In the genomic region with DNA sequence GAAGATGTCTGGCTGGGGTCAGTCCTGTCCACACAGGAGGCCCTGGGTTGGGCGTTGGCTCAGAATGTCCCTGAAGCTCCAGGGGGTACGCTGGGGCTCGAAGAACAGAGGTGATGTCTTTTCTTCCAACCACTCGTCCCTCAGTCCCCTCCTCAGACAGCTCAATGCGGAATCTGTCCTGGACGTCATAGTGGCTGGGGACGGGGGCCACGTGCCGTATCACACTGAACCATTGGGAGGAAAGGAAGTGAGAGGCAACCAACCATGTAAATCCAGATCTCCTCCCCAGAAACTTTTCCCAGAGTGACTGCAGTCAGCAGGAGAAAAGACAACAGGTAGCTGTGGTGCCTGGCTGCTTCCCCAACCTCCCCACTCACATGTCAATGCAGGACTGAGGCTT, we compare ENCODE assay signal across 8 mouse cellular contexts. TPM values are rescaled to one million over a fixed set of nuclear protein-coding genes. Genes with fewer than 3 reads are reported as not detected.
DNase-seq lines count a peak whose midpoint lies in the region; ATAC-seq and TF ChIP-seq lines count a peak whose summit lies in the region.

No protein-coding gene starts in this region.

- H3K79me2 ChIP-seq in MEL (ENCODE audit: control insufficient read depth, insufficient read depth, low read length, poor library complexity): peaks cover 14% of the 10 kb centered on the region

- H3K4me1 ChIP-seq in heart, embryonic 13.5 days: peaks cover 34% of the 10 kb centered on the region
- H3K4me1 ChIP-seq in MEL (ENCODE audit: control insufficient read depth in 1 of 2, insufficient read depth in 2 of 2, low read length in 2 of 2): peaks cover 10 to 26% of the 10 kb centered on the region in 2 experiments
- peaks cover 29% of the 10 kb centered on the region for H3K4me1 ChIP-seq in hindbrain, embryonic 12.5 days
- H3K4me1 ChIP-seq in midbrain, embryonic 10.5 days: peaks cover 49% of the 10 kb centered on the region

- H3K27ac ChIP-seq in heart, embryonic 13.5 days (replicated peaks): no peak overlapping the region
- H3K27ac ChIP-seq in MEL (ENCODE audit: control insufficient read depth, low read depth, low read length): peak overlapping the region; percentile 16
- H3K27ac ChIP-seq in hindbrain, embryonic 12.5 days: no peak overlapping the region; the same call in 1 of the 2 replicates
- peak overlapping the region; percentile 97 for H3K27ac ChIP-seq in midbrain, embryonic 10.5 days (replicated peaks)

- H3K4me2 ChIP-seq in heart, embryonic 13.5 days: peak overlapping the region; percentile 80
- H3K4me2 ChIP-seq in hindbrain, embryonic 12.5 days (replicated peaks): peak overlapping the region; percentile 94

- peaks cover 33% of the 10 kb centered on the region for H3K36me3 ChIP-seq in heart, embryonic 13.5 days
- peaks cover 0 to 13% of the 10 kb centered on the region in 2 experiments; a peak in 2 of 4 replicates for H3K36me3 ChIP-seq in MEL (ENCODE audit: control insufficient read depth in 1 of 2, insufficient read depth in 2 of 2, low read length in 2 of 2)
- H3K36me3 ChIP-seq in hindbrain, embryonic 12.5 days: peaks cover 8% of the 10 kb centered on the region; the same call in 1 of the 2 replicates
- H3K36me3 ChIP-seq in midbrain, embryonic 10.5 days: peaks cover 18% of the 10 kb centered on the region

- WGBS in heart, embryonic 13.5 days: 54% methylated on average over 9 of the region's 9 CpGs
- WGBS in hindbrain, embryonic 12.5 days: 58% methylated on average over 9 of the region's 9 CpGs
- 70% methylated on average over 9 of the region's 9 CpGs for WGBS in midbrain, embryonic 10.5 days

- no peaks in the 10 kb centered on the region for H3K27me3 ChIP-seq in heart, embryonic 13.5 days (replicated peaks)
- H3K27me3 ChIP-seq in MEL (ENCODE audit: control insufficient read depth in 1 of 2, insufficient read depth in 2 of 2, low read length in 2 of 2): no peaks in the 10 kb centered on the region
- no peaks in the 10 kb centered on the region for H3K27me3 ChIP-seq in hindbrain, embryonic 12.5 days
- H3K27me3 ChIP-seq in midbrain, embryonic 10.5 days (ENCODE audit: low read depth, poor library complexity, severe bottlenecking): no peaks in the 10 kb centered on the region

- no peak for TF ChIP-seq POLR2A in MEL (IDR thresholded peaks at IDR 0.05; ENCODE audit: control insufficient read depth in 1 of 2, insufficient read depth in 1 of 2, low read depth in 1 of 2, low read length in 2 of 2, poor library complexity in 1 of 2)

- DNase-seq in heart, adult 8-10 months (ENCODE audit: low spot score): no peak
- DNase-seq in MEL (ENCODE audit: low read depth, low spot score): peak; percentile 70
- DNase-seq in midbrain, embryonic 10.5 days (ENCODE audit: low spot score): no peak
- no peak for DNase-seq in layer of hippocampus, postnatal 25 days (ENCODE audit: extremely low spot score in 1 of 2, low spot score in 1 of 2)
- no peak for DNase-seq in frontal cortex, postnatal 25 days (ENCODE audit: low spot score in 2 of 2)
- no peak for DNase-seq in right cerebral cortex, postnatal 36 days (ENCODE audit: low spot score in 2 of 2)

- H3K9ac ChIP-seq in heart, embryonic 13.5 days: peak overlapping the region; percentile 87
- peak overlapping the region; percentile 82 for H3K9ac ChIP-seq in MEL (ENCODE audit: control insufficient read depth, low read depth, low read length, poor library complexity, severe bottlenecking)
- peak overlapping the region; percentile 87 for H3K9ac ChIP-seq in hindbrain, embryonic 12.5 days

- H3K9me3 ChIP-seq in heart, embryonic 13.5 days: no peaks in the 10 kb centered on the region
- H3K9me3 ChIP-seq in MEL (replicated peaks; ENCODE audit: insufficient read depth, low read length): no peaks in the 10 kb centered on the region
- H3K9me3 ChIP-seq in hindbrain, embryonic 12.5 days (replicated peaks): no peaks in the 10 kb centered on the region
- no peaks in the 10 kb centered on the region; the same call in 1 of the 2 replicates for H3K9me3 ChIP-seq in midbrain, embryonic 10.5 days (replicated peaks)

- no peak for TF ChIP-seq CTCF in MEL (IDR thresholded peaks at IDR 0.05 in 2 of 3, conservative IDR thresholded peaks at IDR 0.05 in 1 of 3; ENCODE audit: control insufficient read depth in 1 of 3, insufficient read depth in 1 of 3, low read depth in 2 of 3, low read length in 3 of 3, poor library complexity in 1 of 3, severe bottlenecking in 1 of 3)

- TF ChIP-seq RAD21 in MEL (IDR thresholded peaks at IDR 0.05; ENCODE audit: low read depth, low read length): no peak

- H3K4me3 ChIP-seq in heart, embryonic 13.5 days: peak overlapping the region; percentile 72
- H3K4me3 ChIP-seq in MEL (ENCODE audit: control insufficient read depth in 1 of 2, insufficient read depth in 1 of 2, low read depth in 2 of 2, low read length in 2 of 2): peak overlapping the region; percentile 83 to 99
- peak overlapping the region; percentile 70 for H3K4me3 ChIP-seq in hindbrain, embryonic 12.5 days
- peak overlapping the region; percentile 67 for H3K4me3 ChIP-seq in midbrain, embryonic 10.5 days

- no peak for TF ChIP-seq EP300 in MEL (IDR thresholded peaks at IDR 0.05; ENCODE audit: low read depth in 1 of 2, low read length in 2 of 2)

- ATAC-seq in heart, embryonic 13.5 days (ENCODE audit: extremely low read depth, insufficient number of reproducible peaks, low FRiP score, low TSS enrichment): no peak
- no peak for ATAC-seq in hindbrain, embryonic 12.5 days (ENCODE audit: low FRiP score)

TF ChIP-seq in MEL, 35 proteins besides CTCF, POLR2A, EP300 and RAD21 (continues in another document):
- TF ChIP-seq GABPA (IDR thresholded peaks at IDR 0.05; ENCODE audit: low read depth, low read length): no peak
- no peak for TF ChIP-seq UBTF (IDR thresholded peaks at IDR 0.05; ENCODE audit: borderline replicate concordance, insufficient read depth, low read depth, low read length)
- TF ChIP-seq MYB (IDR thresholded peaks at IDR 0.05; ENCODE audit: low read depth, low read length): no peak
- no peak for TF ChIP-seq CHD2 (IDR thresholded peaks at IDR 0.05; ENCODE audit: low read length)
- TF ChIP-seq MAFK (IDR thresholded peaks at IDR 0.05; ENCODE audit: borderline replicate concordance, low read depth, low read length): no peak
- no peak for TF ChIP-seq RCOR1 (IDR thresholded peaks at IDR 0.05; ENCODE audit: low read depth, low read length)
- no peak for TF ChIP-seq NRF1 (IDR thresholded peaks at IDR 0.05; ENCODE audit: insufficient read depth, low read depth, low read length, poor library complexity, severe bottlenecking)

RNA-seq across cellular contexts. Expression of a gene that starts 1.3 kb away (rescaled TPM):
- polyA plus RNA-seq in heart, embryonic 13.5 days (2015; fragmentation: Nextera tagmentation; extraction: Ambion mirVana): 16.4 and 18.4 TPM in 2 replicates
- 10 to 100 TPM in 3 of 4 experiments, 1 to 10 TPM in 1; 9.0 to 17.6 (median 14.4) TPM for total RNA-seq in heart, adult 8-10 months (2022)
- total RNA-seq in MEL (2012; rRNA removed): 11.9 and 12.4 TPM in 2 replicates
- 100 to 1,000 TPM in 1 of 2 experiments, not detected in 1; 144 TPM for polyA plus RNA-seq in MEL (2012; ENCODE audit: insufficient read depth in 1 of 2, insufficient read length in 2 of 2, low read depth in 1 of 2, low replicate concordance in 2 of 2, missing spikeins in 1 of 2)
- 38.7 and 40.0 TPM in 2 replicates for polyA plus RNA-seq in hindbrain, embryonic 12.5 days (2016; fragmentation: Nextera tagmentation; extraction: Ambion mirVana)
- 14.0 and 19.4 TPM in 2 replicates for polyA plus RNA-seq in midbrain, embryonic 10.5 days (2016; fragmentation: Nextera tagmentation; extraction: Ambion mirVana)
- total RNA-seq in layer of hippocampus, postnatal 25 days (2021): 10 to 100 TPM; 33.6 TPM

RNA-seq across cellular contexts. Expression of a gene that starts 14.0 kb away (rescaled TPM):
- polyA plus RNA-seq in heart, embryonic 13.5 days (2015; fragmentation: Nextera tagmentation; extraction: Ambion mirVana): 113 and 114 TPM in 2 replicates
- total RNA-seq in heart, adult 8-10 months (2022): 10 to 100 TPM; 38.9 to 46.0 (median 42.2) TPM
- 0.07 and 0.23 TPM in 2 replicates for total RNA-seq in MEL (2012; rRNA removed)
- under 1 TPM in 1 of 2 experiments, not detected in 1; 0.77 TPM for polyA plus RNA-seq in MEL (2012; ENCODE audit: insufficient read depth in 1 of 2, insufficient read length in 2 of 2, low read depth in 1 of 2, low replicate concordance in 2 of 2, missing spikeins in 1 of 2)
- 66.6 and 82.5 TPM in 2 replicates for polyA plus RNA-seq in hindbrain, embryonic 12.5 days (2016; fragmentation: Nextera tagmentation; extraction: Ambion mirVana)
- 61.4 and 68.2 TPM in 2 replicates for polyA plus RNA-seq in midbrain, embryonic 10.5 days (2016; fragmentation: Nextera tagmentation; extraction: Ambion mirVana)
- total RNA-seq in layer of hippocampus, postnatal 25 days (2021): 1 to 10 TPM; 6.7 to 9.2 TPM

RNA-seq across cellular contexts. Expression of a gene that starts 29.2 kb away (rescaled TPM):
- 0.12 and 0.23 TPM in 2 replicates for polyA plus RNA-seq in heart, embryonic 13.5 days (2015; fragmentation: Nextera tagmentation; extraction: Ambion mirVana)
- total RNA-seq in heart, adult 8-10 months (2022): under 1 TPM; 0.19 to 0.29 (median 0.23) TPM
- total RNA-seq in MEL (2012; rRNA removed): 0.13 and 0.42 TPM in 2 replicates
- under 1 TPM in 1 of 2 experiments, not detected in 1; 0.46 TPM for polyA plus RNA-seq in MEL (2012; ENCODE audit: insufficient read depth in 1 of 2, insufficient read length in 2 of 2, low read depth in 1 of 2, low replicate concordance in 2 of 2, missing spikeins in 1 of 2)
- 0.23 and 0.25 TPM in 2 replicates for polyA plus RNA-seq in hindbrain, embryonic 12.5 days (2016; fragmentation: Nextera tagmentation; extraction: Ambion mirVana)
- 0.25 and 0.28 TPM in 2 replicates for polyA plus RNA-seq in midbrain, embryonic 10.5 days (2016; fragmentation: Nextera tagmentation; extraction: Ambion mirVana)
- total RNA-seq in layer of hippocampus, postnatal 25 days (2021): under 1 TPM; 0.27 to 0.31 TPM

RNA-seq across cellular contexts. Expression of a gene that starts 29.3 kb away (rescaled TPM):
- polyA plus RNA-seq in heart, embryonic 13.5 days (2015; fragmentation: Nextera tagmentation; extraction: Ambion mirVana): 21.8 and 24.2 TPM in 2 replicates
- 10 to 100 TPM; 13.1 to 17.8 (median 17.1) TPM for total RNA-seq in heart, adult 8-10 months (2022)
- total RNA-seq in MEL (2012; rRNA removed): 9.1 and 9.7 TPM in 2 replicates
- polyA plus RNA-seq in MEL (2012; ENCODE audit: insufficient read depth in 1 of 2, insufficient read length in 2 of 2, low read depth in 1 of 2, low replicate concordance in 2 of 2, missing spikeins in 1 of 2): 100 to 1,000 TPM in 1 of 2 experiments, 10 to 100 TPM in 1; 47.0 to 239 TPM
- 32.4 and 34.3 TPM in 2 replicates for polyA plus RNA-seq in hindbrain, embryonic 12.5 days (2016; fragmentation: Nextera tagmentation; extraction: Ambion mirVana)
- polyA plus RNA-seq in midbrain, embryonic 10.5 days (2016; fragmentation: Nextera tagmentation; extraction: Ambion mirVana): 27.2 and 32.7 TPM in 2 replicates
- total RNA-seq in layer of hippocampus, postnatal 25 days (2021): 10 to 100 TPM; 19.3 to 23.5 TPM

RNA-seq across cellular contexts. Expression of a gene that starts 29.4 kb away (rescaled TPM):
- polyA plus RNA-seq in heart, embryonic 13.5 days (2015; fragmentation: Nextera tagmentation; extraction: Ambion mirVana): 5.5 TPM in 2 replicates
- total RNA-seq in heart, adult 8-10 months (2022): 1 to 10 TPM; 2.3 to 4.2 (median 2.7) TPM
- total RNA-seq in MEL (2012; rRNA removed): 2.4 and 2.5 TPM in 2 replicates
- polyA plus RNA-seq in MEL (2012; ENCODE audit: insufficient read depth in 1 of 2, insufficient read length in 2 of 2, low read depth in 1 of 2, low replicate concordance in 2 of 2, missing spikeins in 1 of 2): 10 to 100 TPM in 1 of 2 experiments, not detected in 1; 12.7 TPM
- polyA plus RNA-seq in hindbrain, embryonic 12.5 days (2016; fragmentation: Nextera tagmentation; extraction: Ambion mirVana): 8.3 and 10.8 TPM in 2 replicates
- polyA plus RNA-seq in midbrain, embryonic 10.5 days (2016; fragmentation: Nextera tagmentation; extraction: Ambion mirVana): 14.0 and 15.4 TPM in 2 replicates
- total RNA-seq in layer of hippocampus, postnatal 25 days (2021): 10 to 100 TPM; 12.7 to 15.8 TPM

Comparison
In these comparisons a context has a peak if more than half of its experiments do, and no peak if none do; other contexts are left out.
1. H3K27ac ChIP-seq: peak in MEL (single experiment) and midbrain, embryonic 10.5 days (single experiment); none in heart, embryonic 13.5 days (single experiment) and hindbrain, embryonic 12.5 days (single experiment).
2. Peak in every context shown above with its lines, with median percentiles within 50 percentile points of each other: H3K4me3 ChIP-seq and H3K9ac ChIP-seq.